Mouse (Mus musculus): ENCODE measurements around the gene Micall1. TPM values are rescaled to one million over a fixed set of nuclear protein-coding genes. Genes with fewer than 3 reads are reported as not detected.

Gene Micall1
- 10 to 100 TPM; 14.4 to 15.8 TPM for total RNA-seq (2021)
- long read RNA-seq, experiment 1, transcript Micall1-207 (3 exons, 700 nt) = major isoform, 5 of 14 reads
- long read RNA-seq, experiment 1, partial matches to known transcripts = 2 of 14 reads
- long read RNA-seq, experiment 1, other reads (novel, unspliced or antisense) = 5 of 14 reads
- long read RNA-seq, experiment 2, full-length matches to known transcripts = 9 of 18 reads
- long read RNA-seq, experiment 2, partial matches to known transcripts = 1 of 18 reads
- long read RNA-seq, experiment 2, other reads (novel, unspliced or antisense) = 8 of 18 reads

- intact Hi-C loops (cut with DNase I; ENCODE audit: low total_unique reads) = no loop called here
- DNase-seq = peak; percentile 78
Observed at GRCm38 (mm10) chr15:79108421-79109320, at the start of gene Micall1. Gene Micall1, plus strand, starts transcription at chr15:79108898.

GRCm38 (mm10) chr15:79060887-79061565 lies 47.7 kb upstream of the Micall1 start:
- intact Hi-C loops (cut with DNase I; ENCODE audit: low total_unique reads) = no loop called here
- no peak for DNase-seq

- DNase-seq = peak; percentile 97
- intact Hi-C loops (cut with DNase I; ENCODE audit: low total_unique reads) = no loop called here
Observed at GRCm38 (mm10) chr15:79062376-79063159, 46.1 kb upstream of the Micall1 start, which contains the start of gene Ankrd54. Gene Ankrd54, minus strand, starts transcription at chr15:79062893.

- intact Hi-C loops (cut with DNase I; ENCODE audit: low total_unique reads) = no loop called here
- DNase-seq = no peak
Observed at GRCm38 (mm10) chr15:79063160-79063740, 45.4 kb upstream of the Micall1 start.

- peak; percentile 62 for DNase-seq
- intact Hi-C loops (cut with DNase I; ENCODE audit: low total_unique reads) = no loop called here
Observed at GRCm38 (mm10) chr15:79065086-79065770, 43.5 kb upstream of the Micall1 start.

GRCm38 (mm10) chr15:79066276-79066675 lies 42.4 kb upstream of the Micall1 start:
- DNase-seq = no peak
- intact Hi-C loops (cut with DNase I; ENCODE audit: low total_unique reads) = no loop called here

- no peak for DNase-seq
- intact Hi-C loops (cut with DNase I; ENCODE audit: low total_unique reads) = no loop called here
Observed at GRCm38 (mm10) chr15:79067631-79068030, 41.1 kb upstream of the Micall1 start.

GRCm38 (mm10) chr15:79068416-79068815 lies 40.3 kb upstream of the Micall1 start:
- intact Hi-C loops (cut with DNase I; ENCODE audit: low total_unique reads) = no loop called here
- no peak for DNase-seq

GRCm38 (mm10) chr15:79071117-79072039 lies 37.3 kb upstream of the Micall1 start:
- DNase-seq = no peak
- intact Hi-C loops (cut with DNase I; ENCODE audit: low total_unique reads) = no loop called here

- intact Hi-C loops (cut with DNase I; ENCODE audit: low total_unique reads) = no loop called here
Observed at GRCm38 (mm10) chr15:79073752-79074151, 34.9 kb upstream of the Micall1 start.

GRCm38 (mm10) chr15:79074446-79074845 lies 34.3 kb upstream of the Micall1 start:
- intact Hi-C loops (cut with DNase I; ENCODE audit: low total_unique reads) = no loop called here
- no peak for DNase-seq

More at GRCm38 (mm10) chr15:79073752-79074151, 34.9 kb upstream of the Micall1 start:
- DNase-seq = no peak

GRCm38 (mm10) chr15:79074913-79075532 lies 33.7 kb upstream of the Micall1 start, which contains the start of gene Eif3l:
Gene Eif3l, plus strand, starts transcription at chr15:79075179.
- intact Hi-C loops (cut with DNase I; ENCODE audit: low total_unique reads) = no loop called here
- DNase-seq = peak; percentile 88

GRCm38 (mm10) chr15:79075658-79076365 lies 32.9 kb upstream of the Micall1 start:
- intact Hi-C loops (cut with DNase I; ENCODE audit: low total_unique reads) = no loop called here
- DNase-seq = no peak

GRCm38 (mm10) chr15:79079567-79079966 lies 29.1 kb upstream of the Micall1 start:
- intact Hi-C loops (cut with DNase I; ENCODE audit: low total_unique reads) = no loop called here
- no peak for DNase-seq

GRCm38 (mm10) chr15:79092284-79092683 lies 16.4 kb upstream of the Micall1 start:
- DNase-seq = no peak
- intact Hi-C loops (cut with DNase I; ENCODE audit: low total_unique reads) = loop anchor here (5.0 kb wide), 2 partner anchors 35 to 55 kb away; no protein-coding TSS in a partner anchor
